Mouse (Mus musculus): ENCODE results near the gene Cnn1. TPM values are rescaled to one million over a fixed set of nuclear protein-coding genes. Genes with fewer than 3 reads are reported as not detected.
A peak's percentile ranks its signal among the peaks of the same experiment; 100 is the strongest.

Gene Cnn1
- polyA plus RNA-seq, 1 experiment from 2014 or later, result 432 TPM

- Histone ChIP-seq H3K4me1 (replicated peaks; ENCODE audit: control insufficient read depth, insufficient read depth, low read length) (no peaks in the 10 kb centered on the region; the same call in 1 of the 2 replicates), H3K9ac (ENCODE audit: low read depth, low read length) (peak within 1 kb of the TSS; percentile 83), H3K36me3 (ENCODE audit: control insufficient read depth, insufficient read depth) (peaks cover 8% of the 10 kb centered on the region; the same call in 1 of the 2 replicates), H3K4me2 (replicated peaks; ENCODE audit: low read depth) (peak within 1 kb of the TSS; percentile 83), H3K9me3 (ENCODE audit: control insufficient read depth) (no peaks in the 10 kb centered on the region), H3K27ac (ENCODE audit: low read depth, low read length) (peak within 1 kb of the TSS; percentile 69), H3K4me3 (ENCODE audit: low read depth, low read length) (peak within 1 kb of the TSS; percentile 69), H3K27me3 (replicated peaks; ENCODE audit: control insufficient read depth, insufficient read depth, low read length) (no peaks in the 10 kb centered on the region)
- 2% methylated on average over 63 of the region's 65 CpGs for WGBS
- TF ChIP-seq CTCF (IDR thresholded peaks at IDR 0.05; ENCODE audit: low read depth), result peak; percentile 56
- peak; percentile 95 for ATAC-seq
Measured at GRCm38 (mm10) chr9:22156497-22157245, 57.7 kb downstream of the Cnn1 start, which contains the start of gene Pigyl. Gene Pigyl (plus strand): TSS chr9:22156846.

GRCm38 (mm10) chr9:22157516-22158265, 58.7 kb downstream of the Cnn1 start:
- no peak for TF ChIP-seq CTCF (IDR thresholded peaks at IDR 0.05; ENCODE audit: low read depth)
- ATAC-seq, result no peak
- peaks cover 8% of the 10 kb centered on the region; the same call in 1 of the 2 replicates for H3K36me3 ChIP-seq (ENCODE audit: control insufficient read depth, insufficient read depth)
- peak overlapping the region; percentile 69 for H3K4me3 ChIP-seq (ENCODE audit: low read depth, low read length)
- peak overlapping the region; percentile 83 for H3K9ac ChIP-seq (ENCODE audit: low read depth, low read length)
- no peaks in the 10 kb centered on the region for H3K9me3 ChIP-seq (ENCODE audit: control insufficient read depth)
- no peaks in the 10 kb centered on the region; the same call in 1 of the 2 replicates for H3K4me1 ChIP-seq (replicated peaks; ENCODE audit: control insufficient read depth, insufficient read depth, low read length)
- WGBS, result 71% methylated on average over 34 of the region's 34 CpGs
- H3K27ac ChIP-seq (ENCODE audit: low read depth, low read length), result no peak overlapping the region
- H3K27me3 ChIP-seq (replicated peaks; ENCODE audit: control insufficient read depth, insufficient read depth, low read length), result no peaks in the 10 kb centered on the region
- peak overlapping the region; percentile 83 for H3K4me2 ChIP-seq (replicated peaks; ENCODE audit: low read depth)

Small RNAs within 50 kb of the gene (microRNA-seq; reads per million reads assigned to microRNA genes)
- not detected for gene Mir7084

Other genes with a start within 250 kb of the Cnn1 start
- gene Dock6, start 246.6 kb upstream of the Cnn1 start, polyA plus RNA-seq (2015; fragmentation: Nextera tagmentation; extraction: Ambion mirVana), result 15.5 and 18.4 TPM in 2 replicates
- 19.9 and 20.3 TPM in 2 replicates for gene Rab3d, start 181.0 kb upstream of the Cnn1 start, polyA plus RNA-seq (2015; fragmentation: Nextera tagmentation; extraction: Ambion mirVana)
- 0.63 and 0.99 TPM in 2 replicates for gene Ccdc159, start 171.7 kb upstream of the Cnn1 start, polyA plus RNA-seq (2015; fragmentation: Nextera tagmentation; extraction: Ambion mirVana)
- gene Tmem205, start 171.7 kb upstream of the Cnn1 start, polyA plus RNA-seq (2015; fragmentation: Nextera tagmentation; extraction: Ambion mirVana), result 83.1 and 88.2 TPM in 2 replicates
- 2.9 and 3.2 TPM in 2 replicates for gene Plppr2, start 162.2 kb upstream of the Cnn1 start, polyA plus RNA-seq (2015; fragmentation: Nextera tagmentation; extraction: Ambion mirVana)
- 4.6 and 4.8 TPM in 2 replicates for gene Swsap1, start 143.5 kb upstream of the Cnn1 start, polyA plus RNA-seq (2015; fragmentation: Nextera tagmentation; extraction: Ambion mirVana)
- 3.2 and 3.8 TPM in 2 replicates for gene Epor, start 135.7 kb upstream of the Cnn1 start, polyA plus RNA-seq (2015; fragmentation: Nextera tagmentation; extraction: Ambion mirVana)
- 2.1 and 2.5 TPM in 2 replicates for gene Rgl3, start 109.8 kb upstream of the Cnn1 start, polyA plus RNA-seq (2015; fragmentation: Nextera tagmentation; extraction: Ambion mirVana)
- 0.22 and 0.35 TPM in 2 replicates for gene Ccdc151, start 96.6 kb upstream of the Cnn1 start, polyA plus RNA-seq (2015; fragmentation: Nextera tagmentation; extraction: Ambion mirVana)
- 98.6 and 104 TPM in 2 replicates for gene Prkcsh, start 96.4 kb upstream of the Cnn1 start, polyA plus RNA-seq (2015; fragmentation: Nextera tagmentation; extraction: Ambion mirVana)
- 0.78 and 0.99 TPM in 2 replicates for gene Elavl3, start 47.2 kb upstream of the Cnn1 start, polyA plus RNA-seq (2015; fragmentation: Nextera tagmentation; extraction: Ambion mirVana)
- not detected in 2 replicates for gene Gm49318, start 28.0 kb upstream of the Cnn1 start, polyA plus RNA-seq (2015; fragmentation: Nextera tagmentation; extraction: Ambion mirVana)
- 4.2 and 4.5 TPM in 2 replicates for gene Zfp653, start 27.8 kb upstream of the Cnn1 start, polyA plus RNA-seq (2015; fragmentation: Nextera tagmentation; extraction: Ambion mirVana)
- 23.8 and 25.3 TPM in 2 replicates for gene Ecsit, start 13.8 kb upstream of the Cnn1 start, polyA plus RNA-seq (2015; fragmentation: Nextera tagmentation; extraction: Ambion mirVana)
- gene Elof1, start 18.0 kb downstream of the Cnn1 start, polyA plus RNA-seq (2015; fragmentation: Nextera tagmentation; extraction: Ambion mirVana), result 93.7 and 99.4 TPM in 2 replicates
- gene Acp5, start 36.5 kb downstream of the Cnn1 start, polyA plus RNA-seq (2015; fragmentation: Nextera tagmentation; extraction: Ambion mirVana), result 175 and 178 TPM in 2 replicates
- gene Pigyl, start 57.6 kb downstream of the Cnn1 start, polyA plus RNA-seq (2015; fragmentation: Nextera tagmentation; extraction: Ambion mirVana), result 121 and 123 TPM in 2 replicates
- gene Zfp872, start 88.9 kb downstream of the Cnn1 start, polyA plus RNA-seq (2015; fragmentation: Nextera tagmentation; extraction: Ambion mirVana), result 0.27 and 0.38 TPM in 2 replicates
- 12.6 and 14.4 TPM in 2 replicates for gene Zfp809, start 126.5 kb downstream of the Cnn1 start, polyA plus RNA-seq (2015; fragmentation: Nextera tagmentation; extraction: Ambion mirVana)
- 1.3 and 1.5 TPM in 2 replicates for gene Zfp599, start 160.7 kb downstream of the Cnn1 start, polyA plus RNA-seq (2015; fragmentation: Nextera tagmentation; extraction: Ambion mirVana)
- 7.7 and 8.4 TPM in 2 replicates for gene Zfp810, start 208.4 kb downstream of the Cnn1 start, polyA plus RNA-seq (2015; fragmentation: Nextera tagmentation; extraction: Ambion mirVana)